Mouse (Mus musculus) neural tube, embryonic 15.5 days (tissue): ENCODE measurements at regions not wholly inside any gene's neighbourhood (a gene's known extent, or its start where the extent isn't known, plus 50 kb on each side); places are given as distances from the start of the nearest gene placed in this dataset.

ENCODE experiments used
- ATAC-seq: fragments of 200-750 bp; cut with Nextera tagmentation; 2 replicates; pipeline ENCODE4 v1.8.0; 2017; ENCODE audit warnings: mild to moderate bottlenecking, moderate TSS enrichment, moderate library complexity; ENCODE audit not compliant: low FRiP score
- H3K27ac ChIP-seq: fragments of 300-500 bp; sonication (generic); replicated peaks from 2 replicates; pipeline ENCODE4 v1.5.1; 2015; ENCODE audit warnings: mild to moderate bottlenecking, inconsistent platforms
- H3K27me3 ChIP-seq: fragments of 300-500 bp; sonication (generic); replicated peaks from 2 replicates; pipeline ENCODE4 v1.6.1; 2015; ENCODE audit warnings: inconsistent platforms
- H3K36me3 ChIP-seq: fragments of 300-500 bp; sonication (generic); 2 replicates; pipeline ENCODE4 v1.6.1; 2015; ENCODE audit warnings: inconsistent platforms
- H3K4me1 ChIP-seq: fragments of 300-500 bp; sonication (generic); 2 replicates; pipeline ENCODE4 v1.6.1; 2015; ENCODE audit warnings: inconsistent platforms
- H3K4me2 ChIP-seq: fragments of 300-500 bp; sonication (generic); 2 replicates; pipeline ENCODE4 v1.6.1; 2015; ENCODE audit warnings: inconsistent platforms, mild to moderate bottlenecking, moderate library complexity
- H3K4me3 ChIP-seq: fragments of 300-500 bp; sonication (generic); replicated peaks from 2 replicates; pipeline ENCODE4 v1.5.1; 2015; ENCODE audit warnings: mild to moderate bottlenecking, inconsistent platforms
- H3K9ac ChIP-seq: fragments of 300-500 bp; sonication (generic); replicated peaks from 2 replicates; pipeline ENCODE4 v1.6.1; 2015; ENCODE audit warnings: mild to moderate bottlenecking, inconsistent platforms
- H3K9me3 ChIP-seq: fragments of 300-500 bp; sonication (generic); replicated peaks from 2 replicates; pipeline ENCODE4 v1.6.1; 2016; ENCODE audit warnings: inconsistent platforms
- WGBS: fragments of 180-500 bp; shearing (Covaris S2); methylation state at CpG from one replicate; pipeline ENCODE4 v1.1.7; 2015; ENCODE audit warnings: mixed read lengths; 5-methylcytosine and 5-hydroxymethylcytosine counted together

GRCm38 (mm10) chr9:120703291-120703930, 132.2 kb downstream of the Rpl14 start:
- Histone ChIP-seq H3K4me3 (no peak overlapping the region), H3K27me3 (no peaks in the 10 kb centered on the region), H3K4me2 (no peak overlapping the region), H3K27ac (no peak overlapping the region), H3K9ac (no peak overlapping the region), H3K36me3 (no peaks in the 10 kb centered on the region), H3K9me3 (no peaks in the 10 kb centered on the region), H3K4me1 (peaks cover 13% of the 10 kb centered on the region)
- 23% methylated on average over 10 of the region's 10 CpGs for WGBS
- ATAC-seq: no peak

DNA sequence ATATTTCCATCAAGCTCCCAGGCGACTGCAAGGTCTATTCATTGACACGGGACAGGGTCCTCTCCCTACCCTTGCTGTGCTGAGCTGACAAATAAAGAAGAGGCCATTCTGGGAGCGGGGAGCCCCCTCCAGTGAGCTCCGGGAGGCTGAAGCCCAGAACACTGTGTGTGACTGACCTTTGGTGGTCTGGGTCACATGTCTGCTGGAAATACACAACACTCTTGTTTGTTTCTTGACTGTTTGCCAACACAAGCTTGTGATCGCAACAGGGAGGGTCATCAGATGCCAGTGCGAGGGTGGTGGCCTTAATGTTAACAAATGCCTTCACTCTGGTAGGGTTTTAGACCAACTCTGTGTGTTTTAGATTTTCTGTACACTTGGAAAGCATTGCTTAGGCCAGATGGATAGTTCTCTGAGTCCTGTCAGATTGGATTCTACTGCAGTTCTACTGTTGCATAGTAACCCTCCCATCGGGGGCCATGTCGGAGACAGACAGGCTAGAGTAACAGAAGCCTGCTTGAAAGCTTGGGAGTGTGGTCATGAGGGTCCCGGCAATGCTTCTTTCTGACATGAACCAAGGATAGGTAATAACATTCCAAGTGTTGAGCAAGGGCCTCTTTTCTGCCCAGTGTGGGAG, 135.4 kb downstream of the Rpl14 start:
- no peaks in the 10 kb centered on the region for H3K9me3 ChIP-seq
- ATAC-seq: no peak
- no peaks in the 10 kb centered on the region for H3K36me3 ChIP-seq
- H3K9ac ChIP-seq: no peak overlapping the region
- H3K4me1 ChIP-seq: peaks cover 20% of the 10 kb centered on the region
- H3K27ac ChIP-seq: no peak overlapping the region
- H3K27me3 ChIP-seq: no peaks in the 10 kb centered on the region
- H3K4me2 ChIP-seq: no peak overlapping the region
- H3K4me3 ChIP-seq: no peak overlapping the region
- WGBS: 66% methylated on average over 9 of the region's 9 CpGs

- Histone ChIP-seq H3K4me3 (0 out of 2 replicates have a peak overlapping the region, but pooled peaks have one; percentile 11), H3K27me3 (no peaks in the 10 kb centered on the region), H3K9ac (no peak overlapping the region), H3K4me2 (peak overlapping the region; percentile 47), H3K9me3 (no peaks in the 10 kb centered on the region), H3K27ac (no peak overlapping the region), H3K36me3 (no peaks in the 10 kb centered on the region), H3K4me1 (peaks cover 14% of the 10 kb centered on the region)
- WGBS: 15% methylated on average over 11 of the region's 11 CpGs
- ATAC-seq: no peak
These were observed 137.3 kb downstream of the Rpl14 start for GRCm38 (mm10) chr9:120708507-120708906.

DNA sequence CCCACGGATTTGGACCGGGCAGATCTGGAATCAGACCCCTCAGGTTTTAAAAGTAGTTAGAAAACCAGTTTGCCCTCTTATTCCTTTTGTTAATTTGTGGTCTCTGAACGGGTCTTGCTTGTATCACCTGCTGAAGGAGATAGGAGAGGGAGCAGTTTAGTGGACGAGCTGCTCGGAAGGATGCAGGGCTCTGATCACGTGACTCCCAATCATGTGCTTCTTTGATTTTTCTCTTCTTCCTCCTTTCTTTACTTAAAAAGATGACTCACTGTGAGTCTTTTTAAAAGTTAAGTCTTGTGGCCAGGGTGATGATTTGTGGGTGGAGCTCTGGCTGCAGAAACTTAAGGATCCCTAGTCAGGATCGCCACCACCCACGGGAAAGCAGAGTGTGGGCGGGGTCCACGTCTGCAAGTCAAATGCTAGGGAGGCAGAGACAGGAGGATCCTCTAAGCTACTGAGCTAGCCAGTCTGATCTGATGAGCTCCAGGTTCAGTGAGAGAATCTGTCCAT, 138.0 kb downstream of the Rpl14 start:
- Histone ChIP-seq H3K9me3 (no peaks in the 10 kb centered on the region), H3K27ac (no peak overlapping the region), H3K9ac (no peak overlapping the region), H3K4me1 (peaks cover 12% of the 10 kb centered on the region), H3K36me3 (no peaks in the 10 kb centered on the region), H3K4me3 (no peak overlapping the region), H3K27me3 (no peaks in the 10 kb centered on the region), H3K4me2 (peak overlapping the region; percentile 47)
- WGBS: 70% methylated on average over 10 of the region's 10 CpGs
- no peak for ATAC-seq

- H3K4me3 ChIP-seq: no peak overlapping the region
- ATAC-seq: no peak
- H3K27me3 ChIP-seq: no peaks in the 10 kb centered on the region
- H3K36me3 ChIP-seq: no peaks in the 10 kb centered on the region
- H3K27ac ChIP-seq: no peak overlapping the region
- no peak overlapping the region for H3K9ac ChIP-seq
- no peak overlapping the region for H3K4me2 ChIP-seq
- no peaks in the 10 kb centered on the region for H3K9me3 ChIP-seq
- peaks cover 11% of the 10 kb centered on the region for H3K4me1 ChIP-seq
- WGBS: 89% methylated on average over 2 of the region's 2 CpGs
These were observed 141.7 kb downstream of the Rpl14 start for GRCm38 (mm10) chr9:120712987-120713386.

- H3K27me3 ChIP-seq: no peaks in the 10 kb centered on the region
- no peak for ATAC-seq
These were observed 144.4 kb downstream of the Rpl14 start for GRCm38 (mm10) chr9:120715665-120716121.

GRCm38 (mm10) chr9:120718812-120719211, 147.6 kb downstream of the Rpl14 start:
- no peak overlapping the region for H3K4me3 ChIP-seq
- H3K4me1 ChIP-seq: no peaks in the 10 kb centered on the region
- no peak overlapping the region for H3K9ac ChIP-seq
- H3K9me3 ChIP-seq: no peaks in the 10 kb centered on the region
- H3K4me2 ChIP-seq: no peak overlapping the region
- 89% methylated on average over 3 of the region's 3 CpGs for WGBS
- H3K27me3 ChIP-seq: no peaks in the 10 kb centered on the region
- H3K36me3 ChIP-seq: no peaks in the 10 kb centered on the region
- no peak for ATAC-seq
- no peak overlapping the region for H3K27ac ChIP-seq

More at GRCm38 (mm10) chr9:120715665-120716121, 144.4 kb downstream of the Rpl14 start:
- Histone ChIP-seq H3K4me3 (no peak overlapping the region), H3K4me1 (no peaks in the 10 kb centered on the region), H3K4me2 (no peak overlapping the region), H3K9ac (no peak overlapping the region), H3K36me3 (no peaks in the 10 kb centered on the region), H3K9me3 (no peaks in the 10 kb centered on the region), H3K27ac (no peak overlapping the region)
- WGBS: 84% methylated on average over 7 of the region's 7 CpGs

GRCm38 (mm10) chr9:120721451-120722123, 150.3 kb downstream of the Rpl14 start:
- Histone ChIP-seq H3K4me3 (no peak overlapping the region), H3K9me3 (no peaks in the 10 kb centered on the region), H3K27ac (no peak overlapping the region), H3K4me1 (no peaks in the 10 kb centered on the region), H3K27me3 (no peaks in the 10 kb centered on the region), H3K4me2 (no peak overlapping the region), H3K36me3 (no peaks in the 10 kb centered on the region), H3K9ac (no peak overlapping the region)
- ATAC-seq: no peak
- WGBS: 92% methylated on average over 9 of the region's 9 CpGs

- Histone ChIP-seq H3K4me3 (no peak overlapping the region), H3K9me3 (no peaks in the 10 kb centered on the region), H3K4me1 (no peaks in the 10 kb centered on the region), H3K27ac (no peak overlapping the region), H3K27me3 (no peaks in the 10 kb centered on the region), H3K4me2 (no peak overlapping the region), H3K36me3 (no peaks in the 10 kb centered on the region), H3K9ac (no peak overlapping the region)
- 68% methylated on average over 5 of the region's 5 CpGs for WGBS
- ATAC-seq: no peak
These were observed 151.8 kb downstream of the Rpl14 start for GRCm38 (mm10) chr9:120723026-120723425.

- H3K4me2 ChIP-seq: no peak overlapping the region
- H3K27ac ChIP-seq: no peak overlapping the region
- no peaks in the 10 kb centered on the region for H3K9me3 ChIP-seq
- no peaks in the 10 kb centered on the region for H3K27me3 ChIP-seq
- peaks cover 36% of the 10 kb centered on the region for H3K4me1 ChIP-seq
- ATAC-seq: no peak
- WGBS: 45% methylated on average over 8 of the region's 8 CpGs
- no peak overlapping the region for H3K4me3 ChIP-seq
- no peaks in the 10 kb centered on the region for H3K36me3 ChIP-seq
- no peak overlapping the region for H3K9ac ChIP-seq
These were observed 160.8 kb downstream of the Rpl14 start for GRCm38 (mm10) chr9:120731952-120732622.

DNA sequence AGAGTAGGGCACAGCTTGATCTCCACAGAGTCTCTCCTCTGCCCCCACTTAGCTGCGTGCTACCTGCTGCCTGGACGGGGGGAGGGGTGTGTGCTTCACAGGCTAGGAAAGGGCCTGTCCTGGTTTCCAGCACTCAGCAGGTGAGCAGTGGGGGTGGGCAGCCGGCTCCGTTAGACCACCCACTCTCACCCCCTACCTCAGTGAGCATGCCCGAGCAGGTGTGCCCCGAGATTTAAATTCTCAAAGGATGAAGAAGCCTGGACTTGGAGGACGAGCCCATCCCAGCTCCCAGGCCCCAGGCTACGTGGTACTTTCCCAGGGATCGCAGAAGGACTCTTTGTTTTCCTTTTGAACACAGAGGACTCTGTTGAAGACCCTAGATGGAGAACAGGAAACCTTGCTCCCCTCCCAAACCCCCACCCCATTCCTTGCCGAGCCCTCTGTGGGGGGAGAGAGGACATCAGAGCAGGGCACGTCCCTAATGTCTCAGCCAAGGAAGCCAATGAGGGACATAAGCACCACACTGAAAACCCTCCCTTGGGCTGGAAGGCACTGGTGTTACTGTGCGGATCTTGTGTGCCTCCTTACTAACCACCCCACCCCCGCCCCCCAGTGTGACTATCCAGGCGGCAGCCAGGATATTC, 161.5 kb downstream of the Rpl14 start:
- H3K9ac ChIP-seq: no peak overlapping the region
- H3K36me3 ChIP-seq: no peaks in the 10 kb centered on the region
- H3K27ac ChIP-seq: no peak overlapping the region
- H3K4me1 ChIP-seq: peaks cover 36% of the 10 kb centered on the region
- no peak overlapping the region for H3K4me3 ChIP-seq
- H3K4me2 ChIP-seq: no peak overlapping the region
- no peaks in the 10 kb centered on the region for H3K9me3 ChIP-seq
- 26% methylated on average over 14 of the region's 14 CpGs for WGBS
- no peaks in the 10 kb centered on the region for H3K27me3 ChIP-seq
- ATAC-seq: no peak
